Mouse (Mus musculus) naive thymus-derived CD4-positive, alpha-beta T cell, adult 2 months (primary cell): ENCODE data around the gene Atp5c1.

Experiments
- DNase-seq: peaks from one replicate; pipeline ENCODE4 v3.0.0-alpha.2; 2011; ENCODE audit warnings: low read depth

The Atp5c1 gene

DNA sequence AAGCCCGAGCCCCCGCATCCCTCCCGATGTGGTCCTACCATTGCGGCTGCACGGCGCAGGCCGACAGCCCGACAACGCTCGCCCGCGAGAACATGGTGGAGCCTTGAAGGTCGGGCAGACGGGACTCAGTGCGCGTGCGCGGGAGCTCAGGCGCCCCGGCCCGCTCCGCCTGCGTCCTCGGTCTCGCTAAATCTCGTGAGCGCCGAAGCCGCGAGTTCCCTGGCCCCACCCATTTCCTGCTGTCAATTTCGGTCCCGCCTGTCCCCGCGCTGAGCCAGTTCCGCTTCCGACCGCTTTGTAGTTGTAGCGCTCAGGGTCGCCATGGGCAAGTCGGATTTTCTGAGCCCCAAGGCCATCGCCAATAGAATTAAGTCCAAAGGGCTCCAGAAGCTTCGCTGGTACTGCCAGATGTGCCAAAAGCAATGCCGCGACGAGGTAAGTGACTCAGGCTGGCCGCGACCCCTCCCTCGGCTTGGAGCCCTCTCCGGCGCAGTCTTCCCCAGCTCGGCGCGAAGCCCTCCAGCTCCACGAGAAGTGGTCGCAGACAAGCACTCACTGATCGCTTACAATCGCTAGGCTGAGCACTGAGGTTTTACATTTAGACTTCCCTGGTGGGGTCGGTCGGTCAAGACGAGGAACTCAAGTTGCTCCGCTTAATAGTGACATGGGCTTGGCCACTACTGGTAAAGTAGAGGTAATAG is at the start of gene Atp5c1, which contains the start of gene Kin:
Gene Atp5c1, minus strand, starts transcription at position 201 of the 701 bp plus-strand sequence.
Gene Kin, plus strand, starts transcription at position 284 of the 701 bp plus-strand sequence.
- peak; percentile 98 for DNase-seq

DNA sequence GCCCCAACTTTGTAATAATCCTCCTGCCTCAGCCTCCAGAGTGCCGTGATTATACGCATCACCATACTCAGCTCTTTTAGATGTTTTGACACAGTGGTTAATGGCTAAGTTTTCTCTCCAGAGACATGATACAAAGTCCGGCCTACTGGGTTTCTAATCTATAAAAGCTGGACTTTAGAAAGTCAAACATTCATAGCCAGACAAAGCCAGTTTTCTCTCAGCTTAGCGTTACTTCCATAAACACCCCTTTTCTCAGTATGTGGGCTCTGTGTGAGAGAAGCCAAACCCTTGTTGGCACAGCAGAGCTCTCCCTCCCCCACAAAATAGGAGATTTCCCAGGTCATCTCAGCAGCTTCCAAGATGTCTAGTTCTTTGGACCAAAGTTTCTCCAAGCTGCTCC is 48.3 kb upstream of the Atp5c1 start:
- no peak for DNase-seq

DNA sequence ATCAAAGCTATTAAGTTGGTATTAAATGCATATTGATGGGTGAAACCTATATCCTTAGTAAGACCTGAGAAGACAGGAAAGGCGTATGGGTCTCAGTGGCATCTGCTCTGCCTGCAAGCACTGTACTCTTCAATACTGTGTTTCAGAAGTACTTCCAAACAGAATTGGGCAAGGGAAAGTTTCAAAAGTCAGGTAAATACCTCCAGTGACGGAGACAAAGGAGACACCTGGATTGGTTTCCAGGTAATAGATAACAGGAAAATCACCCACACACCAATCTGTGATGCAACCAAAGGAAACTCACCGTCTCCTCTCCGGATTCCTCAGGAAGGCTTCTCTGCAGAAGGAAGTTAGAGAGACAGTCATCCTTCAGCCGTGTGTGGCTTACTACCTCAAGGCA is 47.2 kb upstream of the Atp5c1 start:
- DNase-seq, result no peak

DNA sequence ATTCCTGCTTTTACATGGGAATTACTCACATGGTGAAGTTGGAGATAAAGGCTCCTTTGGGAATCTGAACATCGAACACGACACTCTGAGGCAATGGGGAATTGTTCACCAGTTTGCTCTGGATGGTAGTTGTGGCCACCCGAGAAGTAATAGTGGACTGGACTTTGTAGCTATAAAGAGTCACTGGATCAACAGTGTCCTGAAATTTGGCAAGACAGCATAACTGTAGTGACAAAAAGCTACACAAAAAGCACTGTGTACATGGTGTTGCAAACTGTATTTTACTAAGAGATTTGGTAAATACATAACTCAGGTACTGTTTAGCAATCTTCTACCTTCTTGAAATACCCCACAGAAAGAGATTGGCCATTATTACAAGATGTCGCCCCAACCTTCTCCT is 45.8 kb upstream of the Atp5c1 start:
- DNase-seq, result no peak

DNA sequence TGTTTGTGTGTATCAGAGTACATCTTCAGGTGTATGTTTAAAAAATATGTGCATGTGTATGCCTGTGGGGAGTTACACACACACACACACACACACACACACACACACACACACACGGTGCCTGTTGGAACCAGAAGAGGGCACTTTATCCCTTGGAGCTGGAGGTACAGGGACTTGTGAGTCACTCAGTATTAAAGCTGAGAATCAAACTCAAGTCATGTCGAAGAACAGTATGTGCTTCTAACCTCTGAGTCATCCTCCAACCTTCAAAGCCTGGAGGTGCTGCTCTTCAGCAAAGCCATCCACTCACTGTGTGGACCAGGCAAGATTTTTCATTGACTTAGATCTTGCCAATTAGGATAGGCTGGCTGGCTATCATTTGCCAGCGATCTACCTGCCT is 41.5 kb upstream of the Atp5c1 start:
- no peak for DNase-seq

DNA sequence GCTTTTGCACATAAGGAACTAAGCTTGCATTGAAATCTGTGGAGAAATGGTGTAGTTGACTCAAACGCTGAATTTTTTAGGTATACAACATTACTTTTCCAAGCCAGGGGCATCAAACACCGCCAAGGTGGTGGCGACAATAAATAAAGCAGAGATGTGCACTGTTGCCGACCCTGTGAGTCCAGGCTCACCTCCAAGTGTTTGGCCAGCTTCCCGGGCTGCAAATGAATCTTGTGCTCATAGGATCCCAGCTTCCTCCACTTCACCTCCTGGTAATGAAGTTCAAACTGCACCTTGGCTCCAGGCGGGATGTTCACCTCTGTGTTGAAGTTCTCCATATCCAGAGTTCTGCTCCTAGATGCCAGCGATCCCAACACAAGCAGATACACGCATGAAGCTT is 39.0 kb upstream of the Atp5c1 start:
- no peak for DNase-seq

DNA sequence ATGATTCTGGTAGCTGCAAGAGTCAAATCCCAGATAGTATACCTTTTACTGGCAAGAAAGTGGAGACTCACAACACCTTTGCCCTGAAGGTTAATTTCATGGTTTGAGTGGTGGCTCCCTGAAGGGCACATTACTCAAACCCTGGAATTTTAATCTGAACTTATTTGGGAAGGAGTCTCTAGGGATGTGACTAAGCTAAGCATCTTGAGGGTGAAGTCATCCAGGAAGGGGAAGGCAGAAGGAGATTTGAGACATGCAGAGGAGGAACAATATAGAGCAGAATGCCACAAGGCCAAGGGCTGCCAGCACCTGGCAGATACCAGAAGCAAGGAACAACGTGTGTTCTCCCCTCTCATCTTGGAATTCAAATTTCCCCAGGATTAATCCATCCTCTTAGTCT is 38.4 kb upstream of the Atp5c1 start:
- no peak for DNase-seq

DNA sequence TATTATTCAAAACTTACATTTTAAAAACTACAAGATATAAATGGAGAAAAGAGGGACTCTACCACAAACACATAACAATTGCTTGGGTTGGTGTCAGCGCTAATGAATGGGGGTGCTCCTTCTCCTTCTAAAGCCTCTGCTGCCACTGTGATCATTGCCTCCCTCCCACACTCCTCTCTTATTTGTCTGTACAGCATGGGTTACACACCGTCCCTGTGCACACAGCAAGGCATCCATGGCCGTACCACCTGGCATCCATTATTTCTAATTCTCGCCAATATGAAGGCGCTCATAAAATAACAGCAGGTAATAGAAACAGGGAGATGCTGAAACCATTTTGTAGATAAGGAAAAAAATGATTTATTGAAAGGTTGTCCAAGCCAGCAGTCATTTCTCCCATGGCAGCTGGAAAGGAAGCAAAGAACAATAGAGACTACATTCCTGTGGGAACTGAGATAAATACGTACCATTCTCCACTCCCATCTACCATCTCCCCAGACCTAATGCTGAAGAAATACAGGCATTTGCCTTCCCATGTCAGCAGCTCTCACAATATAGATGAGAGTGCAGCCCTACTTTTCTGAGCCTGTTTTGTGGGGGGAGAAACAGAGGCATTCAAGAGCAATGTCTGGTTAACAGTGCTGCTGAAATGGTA is 28.4 kb upstream of the Atp5c1 start:
- no peak for DNase-seq

DNA sequence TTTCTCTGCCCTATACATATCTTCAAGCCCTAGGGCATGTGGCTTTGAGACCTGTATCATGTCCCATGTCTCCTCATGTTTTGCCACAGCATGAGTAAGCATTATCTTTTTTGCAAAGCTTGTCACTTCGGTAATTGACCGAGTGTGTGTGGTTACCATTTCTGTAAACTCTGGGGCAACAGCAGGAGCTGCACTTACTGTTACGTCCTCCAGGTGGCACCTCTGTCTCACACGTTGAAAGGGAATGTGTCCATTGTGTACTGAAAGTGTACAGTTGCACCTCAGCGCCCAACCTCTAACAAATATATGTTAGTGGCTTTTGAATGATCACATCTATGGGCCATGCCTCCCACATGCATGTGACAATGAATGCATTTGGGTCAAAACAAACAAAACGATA is 20.9 kb upstream of the Atp5c1 start:
- peak; percentile 69 for DNase-seq

DNA sequence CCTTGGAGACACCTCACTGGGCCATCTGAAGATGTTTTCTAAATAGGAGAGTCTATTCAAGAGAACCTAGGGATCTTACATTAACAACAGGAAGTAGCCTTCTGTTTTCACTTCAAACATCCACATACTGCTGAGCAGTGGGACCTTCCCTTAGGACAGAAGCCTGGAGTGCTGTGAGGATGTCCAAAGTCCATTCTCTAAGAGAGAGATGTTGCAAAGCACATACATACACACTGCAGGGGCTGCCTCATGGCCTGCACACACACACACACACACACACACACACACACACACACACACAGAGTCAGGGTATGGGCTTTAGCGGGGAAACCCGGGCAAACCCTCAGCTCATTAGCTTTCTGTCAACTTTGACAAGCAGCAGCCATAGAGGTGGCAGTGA is 20.2 kb upstream of the Atp5c1 start:
- no peak for DNase-seq

DNA sequence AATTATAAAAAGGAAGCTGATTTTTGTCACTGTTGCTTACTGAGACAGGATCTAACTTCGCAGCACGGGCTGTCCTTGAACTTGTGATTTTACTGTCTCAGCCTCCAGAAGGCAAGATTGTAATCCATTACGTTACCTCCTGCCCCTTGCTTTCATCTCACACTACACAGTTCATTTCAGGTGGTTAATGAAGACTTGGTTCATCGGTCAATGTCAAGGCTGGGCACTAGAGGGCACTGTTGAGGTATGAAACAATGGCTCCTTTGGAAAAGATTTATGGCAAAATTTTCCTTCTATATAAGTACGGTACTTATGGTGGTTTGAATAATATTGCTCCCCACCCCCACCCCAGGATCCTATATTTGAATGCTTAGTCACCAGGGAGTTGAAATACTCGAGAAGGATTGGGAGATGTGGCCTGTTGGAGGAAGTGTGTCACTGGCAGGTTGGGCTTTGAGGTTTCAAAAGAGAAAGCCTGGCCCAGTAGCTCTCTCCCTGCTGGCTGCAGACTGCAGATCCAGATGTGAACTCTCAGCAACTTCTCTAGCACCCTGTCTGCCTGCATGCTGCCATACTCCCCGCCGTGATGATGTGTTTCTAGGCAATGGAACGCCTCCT is 18.4 kb upstream of the Atp5c1 start:
- peak; percentile 65 for DNase-seq

DNA sequence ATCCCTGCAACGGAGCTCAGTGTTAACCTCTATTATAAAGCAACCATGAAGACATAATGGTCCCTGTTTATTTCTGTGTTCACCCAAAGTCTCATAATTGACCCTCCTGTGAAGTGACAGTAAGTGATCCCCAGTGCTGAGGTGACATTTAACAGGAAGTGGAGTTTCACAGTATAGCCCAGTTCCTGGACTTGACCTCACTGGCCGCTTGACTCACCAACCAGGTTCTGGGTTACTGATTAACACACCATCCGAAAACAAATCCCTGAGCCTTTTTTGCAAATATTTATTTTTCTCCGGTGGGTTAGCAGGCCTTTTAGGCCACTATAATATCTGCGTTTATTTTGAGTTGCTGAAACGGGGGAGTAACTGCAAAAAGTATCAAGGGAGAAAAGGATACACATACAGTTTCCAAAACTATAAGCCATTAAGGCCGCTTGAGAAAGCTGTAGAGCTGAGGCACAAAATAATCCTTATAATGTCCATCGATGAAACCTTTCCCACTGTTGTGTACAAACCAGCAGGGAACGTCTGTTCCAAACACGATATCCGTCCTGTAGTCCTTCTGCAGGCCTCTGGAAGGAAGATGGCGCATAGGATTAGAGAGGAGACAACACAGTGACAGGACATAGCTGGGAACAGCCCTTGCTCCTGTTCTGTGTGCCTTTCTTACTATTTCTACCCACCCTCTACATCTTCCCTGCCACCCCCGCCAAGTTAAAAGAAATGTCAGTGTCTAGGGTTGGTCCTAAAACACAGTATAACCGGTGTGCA is 14.2 kb upstream of the Atp5c1 start:
- no peak for DNase-seq

DNA sequence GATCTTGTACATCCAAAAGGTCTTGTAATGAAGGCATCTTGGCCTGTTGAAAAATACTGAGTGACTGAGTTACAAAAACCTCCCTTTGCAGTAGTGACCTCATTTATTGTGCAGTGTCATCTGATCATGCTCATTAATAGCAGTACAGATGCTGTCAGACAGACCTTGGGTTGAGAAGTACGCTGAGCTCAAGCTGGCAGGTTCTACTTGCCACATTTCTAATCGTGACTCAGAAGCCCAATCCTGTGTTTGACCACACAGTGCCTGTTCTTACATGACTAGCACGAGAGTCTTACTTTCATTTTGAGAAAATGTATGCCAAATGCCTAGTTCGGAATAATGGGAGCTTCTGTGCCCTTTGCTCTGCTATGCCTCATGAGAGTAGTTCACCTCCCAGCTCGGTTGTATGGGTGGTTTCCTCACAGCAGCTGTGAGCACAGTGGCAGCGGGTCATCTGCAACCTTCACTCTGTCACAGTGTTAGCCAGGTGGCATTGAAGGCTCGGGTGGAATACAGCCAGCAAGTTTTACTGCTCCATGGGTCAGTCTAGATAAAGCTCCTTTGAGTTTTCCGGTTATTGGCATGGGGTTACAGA is 7.0 kb upstream of the Atp5c1 start:
- no peak for DNase-seq

DNA sequence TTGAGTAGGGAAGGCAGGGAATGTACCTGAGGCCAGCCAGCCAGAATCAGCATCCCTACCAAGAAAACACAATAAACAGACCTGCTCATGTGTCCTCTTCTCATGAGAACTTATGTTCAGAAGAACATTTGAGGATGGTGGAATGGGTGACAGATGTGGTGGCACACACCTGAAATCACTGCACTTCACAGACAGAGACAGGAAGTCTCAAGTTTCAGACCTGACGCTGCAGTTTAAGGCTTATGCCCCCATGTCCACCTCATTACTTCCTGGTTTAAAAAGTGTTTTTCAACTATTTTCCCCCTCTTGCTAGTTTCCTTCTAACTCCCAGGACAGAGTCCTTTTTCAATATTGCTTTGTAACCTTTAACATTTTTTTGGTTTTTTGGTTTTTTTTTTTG is 2.4 kb upstream of the Atp5c1 start:
- DNase-seq, result peak; percentile 51

DNA sequence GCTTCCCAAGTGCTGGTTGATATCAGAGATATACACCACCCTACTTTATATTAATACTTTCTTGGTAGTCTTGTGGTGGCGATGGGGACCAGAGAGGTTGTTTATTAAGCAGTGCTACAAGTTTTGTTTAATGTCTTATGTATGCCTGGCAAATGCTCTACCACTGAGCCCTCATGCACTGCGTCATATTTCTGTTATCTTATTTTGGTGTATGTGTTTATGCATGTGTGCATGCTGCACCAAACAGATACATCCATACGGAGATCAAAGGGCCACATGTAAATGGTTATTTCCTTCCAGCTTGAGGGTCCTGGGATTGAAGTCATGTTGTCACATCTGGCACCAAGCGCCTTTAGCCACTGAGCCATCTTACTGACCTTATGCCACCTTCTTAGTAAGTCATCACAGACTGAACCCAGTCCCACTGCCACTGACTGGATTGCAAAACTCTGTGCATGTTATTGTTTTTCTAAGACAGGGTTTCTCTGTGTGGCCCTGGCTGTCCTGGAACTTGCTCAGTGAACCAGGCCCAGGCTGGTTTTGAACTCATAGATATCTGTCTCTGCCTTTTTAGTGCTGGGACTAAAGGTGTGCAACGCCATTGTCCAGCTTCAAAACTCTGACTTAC is 1.3 kb upstream of the Atp5c1 start:
- no peak for DNase-seq

DNA sequence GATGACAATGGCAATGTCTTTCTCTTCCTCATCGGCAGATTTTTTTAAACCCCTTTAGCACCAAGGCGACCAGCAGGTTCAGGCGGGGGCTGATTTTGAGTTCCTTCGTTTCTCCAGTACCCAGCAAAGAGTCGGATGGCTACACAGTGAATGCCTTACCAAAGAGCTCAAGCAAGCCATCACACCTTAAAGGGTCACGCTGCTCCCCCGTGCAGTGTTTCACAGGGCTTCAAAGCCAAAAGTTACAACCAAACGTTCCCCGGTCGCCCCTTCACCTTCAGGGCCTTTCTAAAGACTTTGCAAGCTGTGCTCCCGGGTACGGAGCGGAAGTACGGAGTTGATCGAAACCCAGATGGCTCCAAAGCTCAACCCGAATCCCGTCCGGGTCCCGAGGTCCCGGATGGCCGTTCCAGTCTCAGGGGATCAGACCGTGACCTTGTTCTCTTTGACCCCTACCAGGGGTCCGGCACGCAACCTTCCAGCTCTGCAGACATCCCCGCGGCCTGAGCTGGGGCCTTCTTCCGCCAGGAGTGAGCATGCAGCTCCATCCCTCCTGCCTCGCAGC is 483 bp downstream of the Atp5c1 start:
- no peak for DNase-seq

DNA sequence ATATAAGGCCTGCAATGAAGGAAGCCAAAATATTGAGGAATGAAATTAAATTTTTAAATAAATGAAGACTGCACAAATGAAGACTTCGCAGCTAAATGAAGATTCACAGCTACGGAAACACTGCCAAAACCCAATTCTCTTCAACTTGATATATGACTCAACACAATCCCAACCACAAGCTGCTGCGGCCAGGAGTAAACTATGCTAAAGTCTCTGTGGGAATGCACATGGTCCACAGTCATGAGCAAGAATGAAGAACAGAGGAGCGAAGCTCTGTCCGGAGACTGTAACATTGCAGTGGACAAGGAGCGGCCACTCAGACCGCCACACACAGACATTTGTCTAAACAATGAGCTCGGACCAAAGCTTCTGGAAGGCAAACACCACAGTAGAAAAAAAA is 3.6 kb downstream of the Atp5c1 start:
- no peak for DNase-seq

DNA sequence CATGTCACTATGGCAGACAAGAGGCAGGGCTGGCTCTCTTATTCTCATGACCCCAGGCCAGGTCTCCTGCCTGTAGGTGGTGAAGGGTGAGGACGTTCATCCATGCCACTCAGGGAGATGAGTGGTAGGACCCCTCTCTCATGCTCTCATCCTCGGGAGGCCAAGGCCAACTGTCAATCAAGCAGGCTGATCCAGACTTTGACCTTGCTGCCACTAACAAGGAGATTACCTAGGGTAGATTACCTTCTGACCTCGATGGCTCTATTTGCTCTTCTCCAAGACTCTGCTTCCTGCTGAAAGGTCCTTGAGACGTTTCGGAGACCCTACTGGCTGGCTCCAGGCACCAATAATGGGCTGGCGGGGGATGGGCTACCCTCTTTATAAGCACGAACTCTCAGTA is 5.8 kb downstream of the Atp5c1 start:
- no peak for DNase-seq

DNA sequence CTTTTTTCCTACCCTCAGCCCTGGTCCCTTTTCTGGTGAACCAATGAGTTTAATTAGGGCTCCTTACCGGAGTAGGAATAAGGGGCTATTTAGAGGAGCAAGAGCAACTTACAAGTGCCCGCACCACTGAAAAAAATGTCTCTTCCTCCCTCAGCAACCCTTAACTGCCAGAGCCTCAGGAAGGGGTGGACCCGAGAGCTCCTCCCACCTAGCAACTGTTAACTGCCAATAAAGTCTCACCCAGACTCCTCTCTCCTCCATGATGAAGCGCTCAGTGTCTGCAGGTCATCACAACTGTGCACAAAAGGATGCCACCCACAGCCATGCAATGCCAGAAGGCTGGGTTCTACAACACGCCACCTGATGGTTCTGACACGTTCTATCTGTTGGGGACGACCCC is 8.6 kb downstream of the Atp5c1 start:
- no peak for DNase-seq

DNA sequence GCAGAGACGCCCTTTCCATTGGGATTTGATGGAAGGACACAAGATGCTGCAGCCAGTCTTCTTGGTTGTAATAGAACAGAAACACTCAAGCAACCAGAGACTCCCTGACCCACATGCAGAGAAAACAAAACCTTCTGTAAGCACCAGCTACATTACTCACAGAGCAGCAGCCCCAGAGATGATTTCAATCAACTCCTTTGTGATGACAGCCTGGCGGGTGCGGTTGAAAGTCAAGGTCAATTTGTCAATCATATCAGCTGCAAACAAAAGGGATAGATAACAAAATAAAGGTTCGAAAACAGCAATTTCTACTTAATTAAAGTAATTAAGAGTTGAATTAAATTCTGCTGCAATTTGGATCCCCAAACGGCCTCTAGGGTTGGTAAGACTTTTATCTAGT is 21.5 kb downstream of the Atp5c1 start:
- no peak for DNase-seq

DNA sequence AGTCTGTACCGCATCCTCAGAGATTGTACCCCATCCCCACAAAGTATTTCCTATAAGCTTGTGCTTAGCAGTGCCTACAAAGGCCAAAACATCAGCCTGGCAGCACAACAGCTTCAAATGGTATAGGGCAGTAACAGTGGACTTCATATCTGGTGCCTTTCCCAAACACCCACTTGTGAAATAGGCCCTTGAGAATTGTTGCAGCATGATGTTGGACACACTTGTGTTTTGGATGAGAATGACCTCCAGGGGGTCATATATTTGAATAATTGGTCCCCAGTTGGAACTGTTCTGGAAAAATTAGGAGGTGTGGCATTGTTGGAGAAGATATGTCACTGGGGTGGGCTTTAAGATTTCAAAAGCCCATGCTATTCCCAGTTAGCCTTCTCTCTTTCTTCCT is 28.3 kb downstream of the Atp5c1 start:
- no peak for DNase-seq

DNA sequence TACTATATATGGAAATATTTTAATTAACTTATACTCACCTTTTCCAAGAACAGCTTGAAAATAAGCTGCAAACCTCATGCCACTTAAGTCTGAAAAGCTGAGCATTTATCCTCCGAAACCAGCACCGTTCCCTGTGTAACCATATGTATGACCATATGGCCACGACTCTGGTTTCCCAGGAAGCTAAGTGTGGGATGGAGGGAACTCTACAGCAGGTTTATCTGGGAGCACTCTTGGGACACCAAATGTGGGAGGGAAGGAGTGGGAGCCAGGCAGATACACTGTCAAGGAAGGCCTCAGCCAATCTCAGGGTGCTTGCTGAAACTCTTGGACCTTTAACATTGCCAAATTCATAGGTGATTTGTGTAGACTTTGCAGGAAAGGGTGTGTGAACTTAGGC is 29.4 kb downstream of the Atp5c1 start:
- DNase-seq, result no peak
